Mouse (Mus musculus) MN1 (cell line): ENCODE results near the gene Thy1.

Experiments used
- DNase-seq: peaks from one replicate; pipeline ENCODE4 v3.0.0-alpha.2; 2016; ENCODE audit warnings: low spot score

The Thy1 gene

DNA sequence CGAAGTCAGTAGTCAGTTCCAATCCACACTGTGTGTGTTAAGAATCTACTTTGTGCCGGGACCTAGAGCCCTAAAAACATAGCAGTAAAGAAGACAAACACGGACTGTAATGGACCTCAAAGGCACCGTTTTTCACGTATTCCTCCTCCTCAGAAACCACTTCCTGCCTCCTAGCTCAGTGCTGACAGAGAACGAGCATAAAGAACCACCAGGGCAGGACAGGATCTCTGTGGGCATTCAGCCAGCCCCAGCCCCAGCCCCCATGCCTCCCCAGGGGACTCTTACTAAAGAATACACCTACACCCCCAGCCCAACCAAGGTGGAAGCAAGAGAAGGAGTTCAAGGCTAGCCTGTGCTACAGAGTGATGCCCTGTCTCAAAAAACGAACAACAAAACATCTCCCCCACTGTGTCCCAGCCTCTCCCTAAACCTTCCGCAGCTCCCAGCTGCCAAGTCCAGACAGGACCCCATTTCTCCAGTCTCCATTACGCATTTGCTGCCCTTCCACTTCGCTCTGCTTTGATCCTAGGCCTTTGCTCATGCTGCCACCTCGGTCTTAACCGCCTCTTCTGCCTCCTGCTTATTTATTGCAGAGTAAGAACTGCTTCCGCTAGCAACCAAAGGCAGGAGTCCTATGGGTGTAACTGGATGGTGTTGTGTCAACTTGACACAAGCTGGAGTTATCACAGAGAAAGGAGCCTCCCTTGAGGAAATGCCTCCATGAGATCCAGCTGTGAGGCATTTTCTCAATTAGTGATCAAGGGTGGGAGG, 9.0 kb upstream of the Thy1 start:
- no peak for DNase-seq

DNA sequence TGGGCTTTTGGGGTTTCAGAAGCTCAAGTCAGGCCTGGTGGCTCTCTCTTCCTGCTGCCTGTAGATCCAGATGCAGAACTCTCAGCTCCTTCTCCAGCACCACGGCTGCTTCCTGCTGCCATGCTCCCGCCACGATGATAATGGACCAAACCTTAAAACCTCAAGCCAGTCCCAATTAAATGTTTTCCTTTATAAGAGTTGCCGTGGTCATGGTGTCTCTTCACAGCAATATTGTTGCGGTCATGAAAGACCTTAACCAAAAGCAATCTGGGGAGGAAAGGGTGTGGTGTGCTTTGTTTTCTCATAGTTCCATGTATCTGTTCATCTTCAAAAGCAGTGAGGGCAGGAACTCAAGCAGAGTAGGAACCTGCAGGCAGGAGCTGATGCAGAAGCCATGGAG, 6.1 kb upstream of the Thy1 start:
- DNase-seq: no peak

DNA sequence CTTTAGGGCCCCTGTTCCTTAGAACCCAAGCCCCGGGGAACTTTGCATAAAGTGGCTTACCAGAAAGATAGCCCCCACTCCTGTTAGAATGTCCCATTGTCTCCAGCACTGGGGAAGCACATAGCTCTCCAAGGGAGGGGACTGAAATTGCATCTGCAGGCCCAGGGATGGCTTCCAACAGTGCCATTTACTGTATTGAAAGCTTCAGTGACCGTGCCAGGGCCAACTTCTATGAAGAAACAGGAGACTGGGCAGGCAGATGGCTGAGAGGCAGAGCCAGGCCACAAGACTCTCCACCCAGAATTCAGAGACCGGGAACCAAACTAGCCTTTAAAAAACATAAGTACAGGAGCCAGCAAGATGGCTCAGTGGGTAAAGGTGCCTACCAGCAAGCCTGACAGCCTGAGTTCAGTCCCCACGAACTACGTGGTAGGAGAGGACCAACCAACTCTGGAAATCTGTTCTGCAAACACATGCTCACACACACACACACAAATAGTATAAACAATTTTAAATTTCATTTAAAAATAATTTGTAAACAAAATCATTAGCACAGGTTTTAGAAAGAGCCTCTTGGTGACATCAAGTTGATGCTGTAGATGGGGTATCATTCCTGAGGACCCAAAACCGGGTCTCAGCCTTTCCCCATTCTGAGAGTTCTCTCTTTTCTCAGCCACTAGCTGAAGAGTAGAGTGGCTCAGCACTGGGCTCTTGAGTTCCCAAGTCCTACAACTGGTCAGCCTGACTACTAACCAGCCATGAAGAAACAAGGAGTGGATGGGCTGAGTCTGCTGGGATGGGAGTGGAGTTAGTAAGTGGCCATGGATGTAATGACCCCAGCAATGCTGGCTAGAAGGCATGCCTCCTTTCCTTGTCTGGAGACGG, 1.4 kb upstream of the Thy1 start:
- no peak for DNase-seq

DNA sequence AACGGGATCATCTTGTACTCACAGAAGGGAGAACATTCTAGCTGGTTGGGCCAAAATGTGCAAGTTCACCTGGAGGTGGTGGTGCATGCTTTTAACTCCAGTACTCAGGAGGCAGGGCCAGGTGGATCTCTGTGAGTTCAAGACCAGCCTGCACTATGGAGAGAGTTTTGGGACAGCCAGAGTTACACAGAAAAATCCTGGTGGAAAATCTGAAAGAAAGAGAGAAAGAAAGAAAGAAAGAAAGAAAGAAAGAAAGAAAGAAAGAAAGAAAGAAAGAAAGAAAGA, 846 bp upstream of the Thy1 start:
- DNase-seq: no peak

- DNase-seq: no peak
These were observed 683 bp downstream of the Thy1 start for GRCm38 (mm10) chr9:44043708-44044425.

GRCm38 (mm10) chr9:44044426-44045157, 1.4 kb downstream of the Thy1 start:
- DNase-seq: no peak

DNA sequence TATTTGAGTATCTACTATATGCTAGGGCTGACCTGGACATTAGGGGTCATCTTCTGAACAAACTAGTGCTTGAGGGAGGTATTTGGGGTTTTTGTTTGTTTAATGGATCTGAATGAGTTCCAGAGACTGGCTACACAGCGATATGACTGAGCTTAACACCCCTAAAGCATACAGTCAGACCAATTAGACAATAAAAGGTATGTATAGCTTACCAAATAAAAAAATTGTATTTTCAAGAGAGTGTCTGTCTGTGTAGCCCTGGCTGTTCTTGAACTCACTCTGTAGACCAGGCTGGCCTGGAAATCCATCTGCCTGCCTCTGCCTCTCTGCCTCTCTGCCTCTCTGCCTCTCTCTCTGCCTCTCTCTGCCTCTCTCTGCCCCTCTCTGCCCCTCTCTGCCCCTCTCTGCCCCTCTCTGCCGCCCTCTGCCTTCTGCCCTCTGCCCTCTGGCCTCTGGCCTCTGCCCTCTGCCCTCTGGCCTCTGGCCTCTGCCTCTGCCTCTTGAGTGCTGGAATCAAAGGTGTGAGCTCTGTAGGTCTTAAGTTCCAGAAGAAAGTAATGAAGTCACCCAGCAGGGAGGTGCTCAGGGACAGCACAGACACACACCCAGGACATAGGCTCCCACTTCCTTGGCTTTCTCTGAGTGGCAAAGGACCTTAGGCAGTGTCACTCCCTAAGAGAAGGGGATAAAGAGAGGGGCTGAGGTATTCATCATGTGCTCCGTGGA, 2.1 kb downstream of the Thy1 start:
- no peak for DNase-seq

GRCm38 (mm10) chr9:44045884-44046272, 2.7 kb downstream of the Thy1 start:
- no peak for DNase-seq

DNA sequence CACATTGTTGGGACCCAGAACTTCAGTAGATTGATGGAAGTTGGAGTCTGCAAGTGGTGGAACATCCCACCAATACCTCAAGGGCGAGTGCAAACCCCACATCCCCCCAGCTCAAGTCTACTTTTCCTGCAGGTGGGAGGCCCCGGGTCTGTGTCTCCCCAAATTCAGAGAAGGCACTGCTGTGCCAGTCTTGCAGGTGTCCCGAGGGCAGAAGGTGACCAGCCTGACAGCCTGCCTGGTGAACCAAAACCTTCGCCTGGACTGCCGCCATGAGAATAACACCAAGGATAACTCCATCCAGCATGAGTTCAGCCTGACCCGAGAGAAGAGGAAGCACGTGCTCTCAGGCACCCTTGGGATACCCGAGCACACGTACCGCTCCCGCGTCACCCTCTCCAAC, 3.2 kb downstream of the Thy1 start:
- no peak for DNase-seq

GRCm38 (mm10) chr9:44047071-44047470, 3.9 kb downstream of the Thy1 start:
- no peak for DNase-seq

- DNase-seq: no peak
These were observed 4.6 kb downstream of the Thy1 start for GRCm38 (mm10) chr9:44047571-44048490.

GRCm38 (mm10) chr9:44048541-44049380, 5.6 kb downstream of the Thy1 start:
- DNase-seq: no peak

GRCm38 (mm10) chr9:44049381-44050165, 6.4 kb downstream of the Thy1 start:
- DNase-seq: no peak

GRCm38 (mm10) chr9:44052855-44053254, 9.7 kb downstream of the Thy1 start:
- no peak for DNase-seq

- no peak for DNase-seq
These were observed 10.8 kb downstream of the Thy1 start for GRCm38 (mm10) chr9:44053936-44054335.

GRCm38 (mm10) chr9:44058606-44059005, 15.4 kb downstream of the Thy1 start:
- no peak for DNase-seq

- no peak for DNase-seq
These were observed 22.0 kb downstream of the Thy1 start for GRCm38 (mm10) chr9:44065177-44065576.

DNA sequence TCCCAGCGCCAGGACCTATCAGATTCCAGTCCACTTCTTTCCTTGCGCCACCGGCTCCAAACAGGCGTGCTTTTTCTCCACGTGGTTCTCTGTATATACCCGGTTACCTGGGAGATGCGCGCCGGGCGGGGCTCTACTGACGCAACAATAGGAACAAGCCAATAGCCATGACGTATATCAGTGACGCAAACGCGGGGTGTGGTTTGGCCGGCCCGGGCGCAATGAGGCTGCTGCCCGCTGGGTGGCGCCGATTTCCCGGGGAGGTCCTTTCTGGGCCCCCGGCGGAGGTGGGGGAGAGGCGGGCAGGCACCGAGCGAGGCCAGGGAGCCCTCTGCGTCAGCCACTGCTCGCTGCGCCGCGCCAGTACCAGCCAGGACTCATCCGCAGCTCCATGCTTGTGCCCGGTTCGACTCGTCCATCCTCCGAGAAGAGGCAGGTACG, 23.6 kb downstream of the Thy1 start, which contains the start of gene Usp2:
TSS of gene Usp2 (plus strand) at position 237 of the 441 bp plus-strand sequence.
- peak; percentile 98 for DNase-seq
